Comparison of ENCODE assay signal across 8 mouse cellular contexts in genomic region chr3:108855864-108856263, GRCm38 (mm10). TPM values are rescaled to one million over a fixed set of nuclear protein-coding genes. Genes with fewer than 3 reads are reported as not detected.
DNase-seq lines count a peak whose midpoint lies in the region; ATAC-seq lines count a peak whose summit lies in the region.

No protein-coding gene starts in this region.

- H3K4me3 ChIP-seq in embryonic facial prominence, embryonic 15.5 days (replicated peaks): no peak overlapping the region
- H3K4me3 ChIP-seq in hindbrain, embryonic 16.5 days (ENCODE audit: low read length): no peak overlapping the region

- H3K4me2 ChIP-seq in embryonic facial prominence, embryonic 15.5 days (replicated peaks): no peak overlapping the region
- H3K4me2 ChIP-seq in hindbrain, embryonic 16.5 days (ENCODE audit: low read length): no peak overlapping the region

- H3K4me1 ChIP-seq in embryonic facial prominence, embryonic 15.5 days: peaks cover 49% of the 10 kb centered on the region
- H3K4me1 ChIP-seq in hindbrain, embryonic 16.5 days (ENCODE audit: control insufficient read depth, insufficient read depth, low read depth, low read length): peaks cover 16% of the 10 kb centered on the region

- H3K27ac ChIP-seq in embryonic facial prominence, embryonic 15.5 days (replicated peaks): peak overlapping the region; percentile 76
- no peak overlapping the region for H3K27ac ChIP-seq in hindbrain, embryonic 16.5 days (ENCODE audit: low read depth, low read length)

- H3K9ac ChIP-seq in embryonic facial prominence, embryonic 15.5 days: no peak overlapping the region; the same call in 1 of the 2 replicates
- H3K9ac ChIP-seq in hindbrain, embryonic 16.5 days (ENCODE audit: low read depth, low read length): no peak overlapping the region

- no peak for ATAC-seq in embryonic facial prominence, embryonic 15.5 days (ENCODE audit: insufficient number of reproducible peaks, low FRiP score, low TSS enrichment, low read depth)
- peak; percentile 31; the same call in 1 of the 2 replicates for ATAC-seq in hindbrain, embryonic 16.5 days

- H3K27me3 ChIP-seq in embryonic facial prominence, embryonic 15.5 days: no peaks in the 10 kb centered on the region
- H3K27me3 ChIP-seq in hindbrain, embryonic 16.5 days (replicated peaks; ENCODE audit: control insufficient read depth, insufficient read depth, low read length): no peaks in the 10 kb centered on the region

- no peaks in the 10 kb centered on the region for H3K36me3 ChIP-seq in embryonic facial prominence, embryonic 15.5 days
- no peaks in the 10 kb centered on the region for H3K36me3 ChIP-seq in hindbrain, embryonic 16.5 days (ENCODE audit: control insufficient read depth, insufficient read depth, low read length)

- 51% methylated on average over 10 of the region's 10 CpGs for WGBS in embryonic facial prominence, embryonic 15.5 days
- 61% methylated on average over 10 of the region's 10 CpGs for WGBS in hindbrain, embryonic 16.5 days

- no peaks in the 10 kb centered on the region for H3K9me3 ChIP-seq in embryonic facial prominence, embryonic 15.5 days (replicated peaks)
- no peaks in the 10 kb centered on the region for H3K9me3 ChIP-seq in hindbrain, embryonic 16.5 days (ENCODE audit: control insufficient read depth, low read length)

- DNase-seq in gastrocnemius, adult 18-20 months (ENCODE audit: low spot score): peak; percentile 62
- no peak for DNase-seq in gastrocnemius, adult 8-10 months (ENCODE audit: low spot score in 2 of 2)
- peak; percentile 66 for DNase-seq in ovary, adult 18-20 months (ENCODE audit: low spot score)
- no peak for DNase-seq in ovary, postnatal 10 days (ENCODE audit: low spot score)
- DNase-seq in right cerebral cortex, postnatal 10 days (ENCODE audit: low spot score in 2 of 2): peak; percentile 63 to 69
- DNase-seq in cerebellum, adult 9-11 months: no peak

RNA-seq across cellular contexts. Expression of gene Stxbp3, which starts 15.5 kb away (rescaled TPM):
- 10 to 100 TPM; 37.0 to 39.0 TPM for total RNA-seq in gastrocnemius, adult 18-20 months (2021)
- total RNA-seq in gastrocnemius, adult 8-10 months (2022): 10 to 100 TPM; 34.9 to 50.3 (median 38.4) TPM
- polyA plus RNA-seq in embryonic facial prominence, embryonic 15.5 days (2015; fragmentation: Nextera tagmentation; extraction: Ambion mirVana): 42.1 and 44.0 TPM in 2 replicates
- 16.7 and 17.3 TPM in 2 replicates for polyA plus RNA-seq in hindbrain, embryonic 16.5 days (2015; fragmentation: Nextera tagmentation; extraction: Ambion mirVana)

RNA-seq across cellular contexts. Expression of gene Fndc7, which starts 33.9 kb away (rescaled TPM):
- not detected for total RNA-seq in gastrocnemius, adult 18-20 months (2021)
- not detected for total RNA-seq in gastrocnemius, adult 8-10 months (2022)
- polyA plus RNA-seq in embryonic facial prominence, embryonic 15.5 days (2015; fragmentation: Nextera tagmentation; extraction: Ambion mirVana): 0.70 and 0.94 TPM in 2 replicates
- 0.05 and 0.06 TPM in 2 replicates for polyA plus RNA-seq in hindbrain, embryonic 16.5 days (2015; fragmentation: Nextera tagmentation; extraction: Ambion mirVana)

RNA-seq across cellular contexts. Expression of gene Prpf38b, which starts 55.7 kb away (rescaled TPM):
- 10 to 100 TPM; 12.7 to 17.3 TPM for total RNA-seq in gastrocnemius, adult 18-20 months (2021)
- total RNA-seq in gastrocnemius, adult 8-10 months (2022): 10 to 100 TPM; 10.7 to 16.0 (median 13.3) TPM
- 78.5 and 85.1 TPM in 2 replicates for polyA plus RNA-seq in embryonic facial prominence, embryonic 15.5 days (2015; fragmentation: Nextera tagmentation; extraction: Ambion mirVana)
- polyA plus RNA-seq in hindbrain, embryonic 16.5 days (2015; fragmentation: Nextera tagmentation; extraction: Ambion mirVana): 48.9 and 50.6 TPM in 2 replicates

Comparison
In these comparisons a context has a peak if more than half of its experiments do, and no peak if none do; other contexts are left out.
1. DNase-seq: peak in gastrocnemius, adult 18-20 months (single experiment), ovary, adult 18-20 months (single experiment) and right cerebral cortex, postnatal 10 days (2 of 2); none in gastrocnemius, adult 8-10 months (0 of 2), ovary, postnatal 10 days (single experiment) and cerebellum, adult 9-11 months (single experiment).